Comparison of ENCODE assay signal across 14 mouse cellular contexts in the genomic region with DNA sequence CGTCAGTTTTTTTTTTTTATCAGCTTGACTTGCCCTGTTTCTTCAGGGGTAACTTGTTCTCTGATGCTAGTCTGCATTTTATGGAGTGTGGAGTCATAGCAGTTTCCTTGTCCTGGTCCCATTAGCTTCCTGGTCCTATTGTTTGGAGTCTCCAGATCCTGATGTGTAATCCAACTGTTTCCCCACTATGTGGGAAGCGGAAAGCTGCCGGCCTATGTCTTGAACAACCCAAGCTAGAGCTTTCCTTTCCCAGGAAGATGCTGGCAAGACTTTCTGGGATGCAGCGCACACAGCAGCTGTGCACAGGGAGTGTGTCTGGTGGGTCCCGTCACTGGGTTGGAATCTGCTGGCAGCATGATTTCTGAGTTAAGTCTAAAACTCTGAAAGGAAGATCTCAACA.
DNase-seq lines count a peak whose midpoint lies in the region; ATAC-seq and TF ChIP-seq lines count a peak whose summit lies in the region.
"Had no signal": no experiment of that assay in that cellular context is flagged by ENCODE, and none has a peak within 500 bp of the region (broad histone marks: within the 10 kb centered on the region; RNA-seq: fewer than 3 reads in every experiment).

No protein-coding gene starts in this region.

- H3K4me3 ChIP-seq in lung, embryonic 14.5 days (ENCODE audit: low read depth, low read length): no peak overlapping the region
- no peak overlapping the region for H3K4me3 ChIP-seq in forebrain, embryonic 15.5 days
- H3K4me3 ChIP-seq: left cerebral cortex, adult 2 months; midbrain, embryonic 13.5 days had no signal

- no peak for TF ChIP-seq CTCF in lung, embryonic 14.5 days (IDR thresholded peaks at IDR 0.05; ENCODE audit: low read depth)

- no peaks in the 10 kb centered on the region for H3K27me3 ChIP-seq in lung, embryonic 14.5 days (ENCODE audit: insufficient read depth, low read length)
- no peaks in the 10 kb centered on the region for H3K27me3 ChIP-seq in forebrain, embryonic 15.5 days

- H3K4me1 ChIP-seq in lung, embryonic 14.5 days (ENCODE audit: insufficient read depth): peaks cover 2% of the 10 kb centered on the region; the same call in 1 of the 2 replicates
- H3K4me1 ChIP-seq in forebrain, embryonic 15.5 days: no peaks in the 10 kb centered on the region
- H3K4me1 ChIP-seq: midbrain, embryonic 13.5 days had no signal

- H3K27ac ChIP-seq in lung, embryonic 14.5 days (ENCODE audit: low read depth): no peak overlapping the region; the same call in 1 of the 2 replicates
- no peak overlapping the region for H3K27ac ChIP-seq in forebrain, embryonic 15.5 days (replicated peaks)
- H3K27ac ChIP-seq: left cerebral cortex, adult 2 months; midbrain, embryonic 13.5 days had no signal

- no peaks in the 10 kb centered on the region for H3K36me3 ChIP-seq in lung, embryonic 14.5 days (ENCODE audit: insufficient read depth)
- no peaks in the 10 kb centered on the region for H3K36me3 ChIP-seq in forebrain, embryonic 15.5 days
- H3K36me3 ChIP-seq: midbrain, embryonic 13.5 days had no signal

- H3K9me3 ChIP-seq in lung, embryonic 14.5 days (ENCODE audit: low read depth, low read length): no peaks in the 10 kb centered on the region
- H3K9me3 ChIP-seq in forebrain, embryonic 15.5 days: no peaks in the 10 kb centered on the region
- H3K9me3 ChIP-seq: midbrain, embryonic 13.5 days had no signal

- no peak for ATAC-seq in lung, embryonic 14.5 days (ENCODE audit: insufficient read depth)
- no peak for ATAC-seq in forebrain, embryonic 15.5 days (replicated peaks)
- ATAC-seq in monocyte, adult 5-6 weeks (replicated peaks; ENCODE audit: insufficient number of reproducible peaks, low FRiP score, low TSS enrichment, poor library complexity, severe bottlenecking): no peak
- ATAC-seq: activated CD4-positive, CD25-positive, alpha-beta regulatory T cell, adult 4 months; liver, postnatal 0 days; midbrain, embryonic 13.5 days had no signal

- 59% methylated on average over 5 of the region's 5 CpGs for WGBS in lung, embryonic 14.5 days
- whole genome bisulfite sequencing in forebrain, embryonic 15.5 days: 79% methylated on average over 5 of the region's 5 CpGs

- H3K4me2 ChIP-seq in lung, embryonic 14.5 days: no peak overlapping the region
- H3K4me2 ChIP-seq in forebrain, embryonic 15.5 days (replicated peaks): no peak overlapping the region
- H3K4me2 ChIP-seq: midbrain, embryonic 13.5 days had no signal

- peak; percentile 18 for DNase-seq in kidney, postnatal 14 days
- no peak for DNase-seq in kidney, postnatal 25 days
- DNase-seq in heart, adult 9 months (ENCODE audit: low spot score in 2 of 2): peak; percentile 63 to 87
- DNase-seq in lung, embryonic 14.5 days: peak; percentile 46
- no peak for DNase-seq in adrenal gland, adult 2 months
- DNase-seq: cerebellum, adult 11-12 months; liver, postnatal 0 days; right cerebral cortex, postnatal 14 days; thymus, adult 2 months had no signal

- H3K9ac ChIP-seq in lung, embryonic 14.5 days: no peak overlapping the region
- no peak overlapping the region for H3K9ac ChIP-seq in forebrain, embryonic 15.5 days (replicated peaks)
- H3K9ac ChIP-seq: liver, postnatal 0 days; midbrain, embryonic 13.5 days had no signal

Comparison
In these comparisons a context has a peak if more than half of its experiments do, and no peak if none do; other contexts are left out.
1. DNase-seq: peak in kidney, postnatal 14 days (single experiment), heart, adult 9 months (2 of 2) and lung, embryonic 14.5 days (single experiment); none in kidney, postnatal 25 days (0 of 2) and adrenal gland, adult 2 months (single experiment).